Mouse (Mus musculus) spleen, postnatal 14 days (tissue): ENCODE measurements at regions not wholly inside any gene's neighbourhood (a gene's known extent, or its start where the extent isn't known, plus 50 kb on each side); places are given as distances from the start of the nearest gene placed in this dataset.

Source experiments
- DNase-seq, 2 experiments: peaks; one replicate each; pipeline ENCODE4 v3.0.0; 2021 to 2022; ENCODE audit warnings: low spot score in 2 of 2

- no peak for DNase-seq
Observed at GRCm38 (mm10) chr17:14540269-14540975, 153.6 kb downstream of the Thbs2 start.

GRCm38 (mm10) chr17:14539651-14540050 lies 154.4 kb downstream of the Thbs2 start:
- no peak for DNase-seq

GRCm38 (mm10) chr17:14539191-14539590 lies 154.8 kb downstream of the Thbs2 start:
- no peak for DNase-seq

GRCm38 (mm10) chr17:14538527-14538926 lies 155.5 kb downstream of the Thbs2 start:
- no peak for DNase-seq

- no peak for DNase-seq
Observed at GRCm38 (mm10) chr17:14532979-14533314, 161.1 kb downstream of the Thbs2 start.

- no peak for DNase-seq
Observed at GRCm38 (mm10) chr17:14532298-14532978, 161.6 kb downstream of the Thbs2 start.

GRCm38 (mm10) chr17:14531796-14532195 lies 162.2 kb downstream of the Thbs2 start:
- no peak for DNase-seq

GRCm38 (mm10) chr17:14527691-14528090 lies 166.3 kb downstream of the Thbs2 start:
- no peak for DNase-seq

- DNase-seq = no peak
Observed at GRCm38 (mm10) chr17:14525255-14525654, 168.8 kb downstream of the Thbs2 start.

GRCm38 (mm10) chr17:14524426-14525236 lies 169.4 kb downstream of the Thbs2 start:
- DNase-seq = peak in 1 of 2 experiments; percentile 15

GRCm38 (mm10) chr17:14522011-14522410 lies 172.0 kb downstream of the Thbs2 start:
- no peak for DNase-seq

- DNase-seq = peak in 1 of 2 experiments; percentile 10
Observed at GRCm38 (mm10) chr17:14520565-14520964, 173.5 kb downstream of the Thbs2 start.

- no peak for DNase-seq
Observed at GRCm38 (mm10) chr17:14519367-14519766, 174.7 kb downstream of the Thbs2 start.

- DNase-seq = no peak
Observed at GRCm38 (mm10) chr17:14518216-14518615, 175.8 kb downstream of the Thbs2 start.

- DNase-seq = no peak
Observed at GRCm38 (mm10) chr17:14517368-14517767, 176.7 kb downstream of the Thbs2 start.

- DNase-seq = no peak
Observed at GRCm38 (mm10) chr17:14516097-14516496, 177.9 kb downstream of the Thbs2 start.

GRCm38 (mm10) chr17:14513454-14513853 lies 180.6 kb downstream of the Thbs2 start:
- no peak for DNase-seq

- no peak for DNase-seq
Observed at GRCm38 (mm10) chr17:14510486-14510885, 183.5 kb downstream of the Thbs2 start.

GRCm38 (mm10) chr17:14507111-14507510 lies 186.9 kb downstream of the Thbs2 start:
- no peak for DNase-seq

- DNase-seq = no peak
Observed at GRCm38 (mm10) chr17:14506123-14506522, 187.9 kb downstream of the Thbs2 start.

- no peak for DNase-seq
Observed at GRCm38 (mm10) chr17:14505415-14505814, 188.6 kb downstream of the Thbs2 start.

GRCm38 (mm10) chr17:14503670-14504069 lies 190.4 kb downstream of the Thbs2 start:
- no peak for DNase-seq

GRCm38 (mm10) chr17:14501341-14501740 lies 192.7 kb downstream of the Thbs2 start:
- no peak for DNase-seq
